Mouse (Mus musculus) midbrain, embryonic 13.5 days (tissue): ENCODE measurements around the gene Tcam1. TPM values are rescaled to one million over a fixed set of nuclear protein-coding genes. Genes with fewer than 3 reads are reported as not detected.

Experiments used
- ATAC-seq: fragments of 200-750 bp; cut with Nextera tagmentation; 2 replicates; pipeline ENCODE4 v1.8.0; 2017; ENCODE audit warnings: mild to moderate bottlenecking, moderate TSS enrichment, moderate library complexity
- H3K27ac ChIP-seq: fragments of 300-500 bp; sonication (generic); 2 replicates; pipeline ENCODE4 v1.5.1; 2015; ENCODE audit warnings: inconsistent platforms, mild to moderate bottlenecking, moderate library complexity
- H3K27me3 ChIP-seq: fragments of 300-500 bp; sonication (generic); 2 replicates; pipeline ENCODE4 v1.6.1; 2015; ENCODE audit warnings: mild to moderate bottlenecking, inconsistent platforms
- H3K36me3 ChIP-seq: fragments of 300-500 bp; sonication (generic); 2 replicates; pipeline ENCODE4 v1.6.1; 2015; ENCODE audit warnings: mild to moderate bottlenecking, inconsistent platforms
- H3K4me1 ChIP-seq: fragments of 300-500 bp; sonication (generic); replicated peaks from 2 replicates; pipeline ENCODE4 v1.6.1; 2015; ENCODE audit warnings: inconsistent platforms
- H3K4me2 ChIP-seq: fragments of 300-500 bp; sonication (generic); replicated peaks from 2 replicates; pipeline ENCODE4 v1.6.1; 2015; ENCODE audit warnings: moderate library complexity, mild to moderate bottlenecking, inconsistent platforms
- H3K4me3 ChIP-seq: fragments of 300-500 bp; sonication (generic); replicated peaks from 2 replicates; pipeline ENCODE4 v1.5.1; 2015; ENCODE audit warnings: mild to moderate bottlenecking, inconsistent platforms
- H3K9ac ChIP-seq: fragments of 300-500 bp; sonication (generic); replicated peaks from 2 replicates; pipeline ENCODE4 v1.6.1; 2015; ENCODE audit warnings: mild to moderate bottlenecking, inconsistent platforms
- H3K9me3 ChIP-seq: fragments of 300-500 bp; sonication (generic); 2 replicates; pipeline ENCODE4 v1.6.1; 2016; ENCODE audit warnings: mild to moderate bottlenecking, inconsistent platforms
- WGBS: fragments of 180-500 bp; shearing (Covaris S2); methylation state at CpG from one replicate; pipeline ENCODE4 v1.1.7; 2015; 5-methylcytosine and 5-hydroxymethylcytosine counted together
- polyA plus RNA-seq: library from polyadenylated mRNA; unstranded; fragments of >200 nt; fragmentation: Nextera tagmentation; extraction: Ambion mirVana; gene quantifications from 2 replicates; pipeline ENCODE4 v1.2.1, GENCODE M21; 2015

Tcam1 gene
- polyA plus RNA-seq, 1 experiment from 2014 or later, result 0.16 TPM

DNA sequence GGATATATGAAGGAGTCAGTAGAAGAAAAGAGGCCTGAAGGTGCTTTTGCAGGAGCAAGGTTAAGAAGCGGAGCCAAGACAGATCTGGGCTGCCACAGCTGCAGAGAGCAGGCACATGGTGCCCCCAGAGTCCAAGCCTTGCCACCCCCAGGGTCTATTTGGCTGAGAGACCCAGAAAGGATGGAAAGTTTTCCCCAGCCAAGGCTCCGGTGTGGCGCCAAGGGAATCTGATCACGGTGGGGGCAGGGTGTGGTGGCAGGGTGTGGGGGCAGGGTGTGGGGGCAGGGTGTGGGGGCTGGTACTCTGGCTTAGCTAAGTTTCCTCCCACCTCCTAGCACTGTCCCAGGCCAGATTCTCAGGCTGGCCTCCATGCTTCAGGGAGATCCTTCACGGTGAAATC lies 52.0 kb downstream of the Tcam1 start:
- H3K4me1 ChIP-seq, result no peaks in the 10 kb centered on the region
- H3K27me3 ChIP-seq, result no peaks in the 10 kb centered on the region
- no peak overlapping the region for H3K27ac ChIP-seq
- no peaks in the 10 kb centered on the region for H3K36me3 ChIP-seq
- no peak overlapping the region for H3K4me2 ChIP-seq
- no peak overlapping the region for H3K9ac ChIP-seq
- H3K9me3 ChIP-seq, result no peaks in the 10 kb centered on the region
- no peak for ATAC-seq
- no peak overlapping the region for H3K4me3 ChIP-seq
- 76% methylated on average over 5 of the region's 5 CpGs for WGBS

GRCm38 (mm10) chr11:106329128-106329527 lies 52.7 kb downstream of the Tcam1 start:
- Histone ChIP-seq H3K27ac (no peak overlapping the region), H3K9me3 (no peaks in the 10 kb centered on the region), H3K9ac (no peak overlapping the region), H3K36me3 (no peaks in the 10 kb centered on the region), H3K4me2 (no peak overlapping the region), H3K4me3 (no peak overlapping the region), H3K4me1 (no peaks in the 10 kb centered on the region), H3K27me3 (no peaks in the 10 kb centered on the region)
- ATAC-seq, result no peak
- WGBS, result 86% methylated on average over 6 of the region's 6 CpGs

DNA sequence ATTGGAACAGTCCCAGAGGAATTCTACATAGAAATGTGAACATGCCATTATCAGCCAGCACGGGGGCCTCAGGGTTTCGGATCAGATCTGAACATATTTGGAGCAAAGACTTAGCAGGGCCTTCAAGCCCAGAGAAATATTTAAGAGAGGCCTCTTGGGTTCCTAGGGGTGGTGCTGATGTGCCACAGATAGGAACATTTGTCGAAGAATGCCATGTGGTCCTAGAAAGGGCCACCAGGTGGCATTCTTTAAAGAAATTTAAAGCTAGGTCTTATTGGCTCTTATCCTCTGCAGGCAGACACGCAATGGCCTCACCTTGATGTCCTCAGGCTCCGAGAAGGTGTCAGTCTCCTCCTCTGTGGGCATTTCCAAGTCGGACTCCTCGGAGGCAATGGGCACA lies 53.2 kb downstream of the Tcam1 start:
- H3K4me1 ChIP-seq, result no peaks in the 10 kb centered on the region
- H3K4me3 ChIP-seq, result no peak overlapping the region
- no peak overlapping the region for H3K9ac ChIP-seq
- H3K36me3 ChIP-seq, result no peaks in the 10 kb centered on the region
- H3K27me3 ChIP-seq, result no peaks in the 10 kb centered on the region
- ATAC-seq, result no peak
- WGBS, result 72% methylated on average over 7 of the region's 7 CpGs
- H3K9me3 ChIP-seq, result no peaks in the 10 kb centered on the region
- H3K4me2 ChIP-seq, result no peak overlapping the region
- no peak overlapping the region for H3K27ac ChIP-seq

DNA sequence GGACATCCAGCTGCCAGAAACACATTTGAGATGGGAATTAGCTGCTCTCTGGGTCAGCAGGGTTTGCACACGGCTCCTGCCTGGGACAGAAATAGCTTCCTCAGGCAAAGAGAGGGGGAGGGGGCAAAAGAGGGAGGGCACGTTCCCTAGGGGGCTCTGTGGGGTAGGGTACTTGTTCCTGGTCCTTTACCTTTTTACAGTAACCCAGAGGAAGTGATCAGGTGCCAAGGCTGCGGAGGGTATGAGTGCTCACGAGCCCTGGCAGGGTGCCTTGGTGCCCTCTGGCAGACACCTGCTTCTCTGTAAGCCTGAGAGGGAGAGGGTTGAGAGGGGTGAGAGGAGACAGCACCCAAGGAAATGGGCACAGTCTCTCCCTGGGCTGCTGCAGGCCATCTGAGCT lies 56.0 kb downstream of the Tcam1 start:
- H3K27ac ChIP-seq, result no peak overlapping the region
- no peaks in the 10 kb centered on the region for H3K27me3 ChIP-seq
- no peak for ATAC-seq
- H3K9me3 ChIP-seq, result no peaks in the 10 kb centered on the region
- H3K9ac ChIP-seq, result no peak overlapping the region
- H3K4me1 ChIP-seq, result no peaks in the 10 kb centered on the region
- no peaks in the 10 kb centered on the region for H3K36me3 ChIP-seq
- H3K4me3 ChIP-seq, result no peak overlapping the region
- no peak overlapping the region for H3K4me2 ChIP-seq
- 45% methylated on average over 4 of the region's 4 CpGs for WGBS

- 12% methylated on average over 2 of the region's 2 CpGs for WGBS
- no peak for ATAC-seq
- Histone ChIP-seq H3K36me3 (no peaks in the 10 kb centered on the region), H3K9me3 (no peaks in the 10 kb centered on the region), H3K9ac (no peak overlapping the region), H3K27ac (no peak overlapping the region), H3K4me2 (no peak overlapping the region), H3K4me3 (no peak overlapping the region), H3K4me1 (no peaks in the 10 kb centered on the region; the same call in 1 of the 2 replicates), H3K27me3 (no peaks in the 10 kb centered on the region)
These were observed 57.6 kb downstream of the Tcam1 start for GRCm38 (mm10) chr11:106334066-106334465.

DNA sequence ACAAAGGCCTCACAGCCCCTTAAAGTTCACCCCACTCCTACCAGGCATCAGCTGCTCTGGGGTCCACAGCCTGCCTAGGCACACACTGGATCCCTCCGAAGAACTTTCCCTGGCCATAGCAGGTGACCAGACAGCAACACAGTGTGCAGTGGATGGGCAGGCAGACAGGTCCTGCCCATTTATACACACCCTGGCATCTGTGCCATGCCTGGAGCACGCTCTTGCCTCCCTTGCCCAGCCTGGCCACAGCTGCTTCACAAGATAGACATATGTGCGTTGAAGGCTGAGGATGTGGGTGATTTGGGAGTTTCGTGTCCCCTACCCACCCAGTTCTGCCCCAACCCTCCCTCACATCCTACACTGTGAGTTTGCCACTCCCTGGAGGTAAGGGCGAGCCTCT lies 61.6 kb downstream of the Tcam1 start:
- H3K4me3 ChIP-seq, result no peak overlapping the region
- WGBS, result 74% methylated on average over 5 of the region's 5 CpGs
- no peaks in the 10 kb centered on the region for H3K36me3 ChIP-seq
- H3K4me1 ChIP-seq, result no peaks in the 10 kb centered on the region; the same call in 1 of the 2 replicates
- no peak overlapping the region for H3K9ac ChIP-seq
- H3K4me2 ChIP-seq, result no peak overlapping the region
- no peaks in the 10 kb centered on the region for H3K27me3 ChIP-seq
- no peak overlapping the region for H3K27ac ChIP-seq
- no peak for ATAC-seq
- no peaks in the 10 kb centered on the region for H3K9me3 ChIP-seq

Other genes starting within 250 kb of the Tcam1 start
- 118 and 119 TPM in 2 replicates for gene Dcaf7, start 239.8 kb upstream of the Tcam1 start, polyA plus RNA-seq
- gene Taco1, start 210.6 kb upstream of the Tcam1 start, polyA plus RNA-seq, result 8.3 and 9.6 TPM in 2 replicates
- 12.5 and 14.5 TPM in 2 replicates for gene Map3k3, start 192.1 kb upstream of the Tcam1 start, polyA plus RNA-seq
- 1.7 TPM in 1 of 2 replicates, not detected in the other for gene Gm10840, start 115.8 kb upstream of the Tcam1 start, polyA plus RNA-seq
- gene Limd2, start 115.8 kb upstream of the Tcam1 start, polyA plus RNA-seq, result 211 TPM in 2 replicates
- 33.8 and 36.9 TPM in 2 replicates for gene Strada, start 74.5 kb upstream of the Tcam1 start, polyA plus RNA-seq
- 96.2 and 101 TPM in 2 replicates for gene Ccdc47, start 60.3 kb upstream of the Tcam1 start, polyA plus RNA-seq
- 101 and 105 TPM in 2 replicates for gene Ddx42, start 59.7 kb upstream of the Tcam1 start, polyA plus RNA-seq
- 39.3 and 40.3 TPM in 2 replicates for gene Ftsj3, start 20.6 kb upstream of the Tcam1 start, polyA plus RNA-seq
- 324 and 341 TPM in 2 replicates for gene Psmc5, start 20.5 kb upstream of the Tcam1 start, polyA plus RNA-seq
- gene Smarcd2, start 3.7 kb upstream of the Tcam1 start, polyA plus RNA-seq, result 10.8 and 11.4 TPM in 2 replicates
- gene Gh, start 25.2 kb downstream of the Tcam1 start, polyA plus RNA-seq, result not detected in 2 replicates
- 0.50 and 0.66 TPM in 2 replicates for gene Cd79b, start 38.1 kb downstream of the Tcam1 start, polyA plus RNA-seq
- 0.05 TPM in 1 of 2 replicates, not detected in the other for gene Scn4a, start 76.6 kb downstream of the Tcam1 start, polyA plus RNA-seq
- gene Prr29, start 88.8 kb downstream of the Tcam1 start, polyA plus RNA-seq, result not detected in 2 replicates
- 8.5 and 10.7 TPM in 2 replicates for gene Icam2, start 111.4 kb downstream of the Tcam1 start, polyA plus RNA-seq
- 6.5 and 6.7 TPM in 2 replicates for gene Ern1, start 211.2 kb downstream of the Tcam1 start, polyA plus RNA-seq